19 mouse cellular contexts compared by ENCODE assay signal in genomic region chr16:18061201-18061600, GRCm38 (mm10). TPM values are rescaled to one million over a fixed set of nuclear protein-coding genes. Genes with fewer than 3 reads are reported as not detected.
A peak's percentile ranks its signal among the peaks of the same experiment; 100 is the strongest.
DNase-seq lines count a peak whose midpoint lies in the region.
"Had no signal": no experiment of that assay in that cellular context is flagged by ENCODE, and none has a peak within 500 bp of the region (broad histone marks: within the 10 kb centered on the region; RNA-seq: fewer than 3 reads in every experiment).

No protein-coding gene starts in this region.

- DNase-seq in left cerebral cortex, postnatal 4 days = peak; percentile 70
- no peak for DNase-seq in left cerebral cortex, adult 11 months (ENCODE audit: low spot score)
- peak; percentile 68 for DNase-seq in MN1 (ENCODE audit: low spot score)
- peak; percentile 47 for DNase-seq in brain, adult 2 months (ENCODE audit: low read depth, low spot score)
- DNase-seq in cerebellum, postnatal 10 days = peak; percentile 68 to 84
- no peak for DNase-seq in adrenal gland, postnatal 25 days
- no peak for DNase-seq in B cell, adult 2 months
- DNase-seq in gastrocnemius, postnatal 10 days = no peak
- DNase-seq: adrenal gland, postnatal 14 days; gastrocnemius, postnatal 25 days; heart, adult 11 months; heart, postnatal 36 days; kidney, adult 8-10 months; kidney, postnatal 10 days; liver; lung, adult 2 months; lung, postnatal 14 days; right cerebral cortex, postnatal 4 days; thymus, postnatal 14 days had no signal

- intact Hi-C loops in left cerebral cortex, postnatal 4 days (cut with DNase I) = no loop called here

RNA-seq across cellular contexts. Expression of gene Dgcr6, which starts 8.5 kb away (rescaled TPM):
- 10 to 100 TPM; 80.9 to 85.8 TPM for total RNA-seq in left cerebral cortex, postnatal 4 days (2021)
- 71.9 and 82.3 TPM in 2 replicates for total RNA-seq in adrenal gland, postnatal 25 days (2021)
- total RNA-seq in gastrocnemius, postnatal 10 days (2021) = 10 to 100 TPM; 25.8 to 28.8 TPM

RNA-seq across cellular contexts. Expression of gene Prodh, which starts 28.8 kb away (rescaled TPM):
- 1 to 10 TPM; 4.8 to 6.4 TPM for total RNA-seq in left cerebral cortex, postnatal 4 days (2021)
- 41.8 and 67.7 TPM in 2 replicates for total RNA-seq in adrenal gland, postnatal 25 days (2021)
- total RNA-seq in gastrocnemius, postnatal 10 days (2021) = 1 to 10 TPM; 2.6 to 3.8 TPM

Comparison
In these comparisons a context has a peak if more than half of its experiments do, and no peak if none do; other contexts are left out.
1. DNase-seq: peak in left cerebral cortex, postnatal 4 days (single experiment), MN1 (single experiment), brain, adult 2 months (single experiment) and cerebellum, postnatal 10 days (2 of 2); none in left cerebral cortex, adult 11 months (single experiment), adrenal gland, postnatal 25 days (single experiment), B cell, adult 2 months (0 of 2) and gastrocnemius, postnatal 10 days (single experiment).